Mouse (Mus musculus): ENCODE measurements around the gene Il17d.

- TF ChIP-seq CTCF (IDR thresholded peaks at IDR 0.05; ENCODE audit: control insufficient read depth, insufficient read depth, insufficient replicate concordance, low read depth, low read length) (no peak), POLR2A (IDR thresholded peaks at IDR 0.05; ENCODE audit: control insufficient read depth, low read depth, low read length) (no peak)
These were observed 15.0 kb upstream of the Il17d start for GRCm38 (mm10) chr14:57509554-57509953.
